Mouse (Mus musculus): Measurements from ENCODE around the gene Slc5a5.

DNA sequence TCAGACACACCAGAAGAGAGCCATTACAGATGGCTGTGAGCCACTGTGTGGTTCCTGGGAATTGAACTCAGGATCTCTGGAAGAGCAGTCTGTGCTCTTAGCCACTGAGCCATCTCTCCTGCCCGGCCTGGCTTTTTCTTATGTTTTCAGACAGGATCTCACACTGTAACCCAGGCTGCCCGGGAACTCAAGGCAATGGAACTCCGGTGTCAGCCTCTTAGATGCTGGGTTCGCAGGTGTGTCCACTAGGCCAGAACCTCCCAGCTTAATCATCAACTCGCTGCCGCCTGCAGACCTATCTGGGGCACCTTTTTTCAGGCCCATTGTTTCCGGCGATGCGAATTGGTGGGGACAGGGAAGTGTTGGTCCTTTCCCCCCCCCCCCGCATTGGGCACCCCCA, 52.0 kb downstream of the Slc5a5 start:
- TF ChIP-seq CTCF (IDR thresholded peaks at IDR 0.05) (no peak), EP300 (IDR thresholded peaks at IDR 0.05; ENCODE audit: insufficient read depth, low read depth, low read length) (no peak)

All from heart, adult 2 months (tissue).